Mouse (Mus musculus): Measurements from ENCODE around the gene Dlx2. TPM values are rescaled to one million over a fixed set of nuclear protein-coding genes. Genes with fewer than 3 reads are reported as not detected.

Dlx2 gene
- polyA plus RNA-seq, 1 experiment from 2014 or later: not detected

GRCm38 (mm10) chr2:71531990-71532970 lies 14.3 kb downstream of the Dlx2 start:
- H3K4me2 ChIP-seq (ENCODE audit: low read depth, low read length): no peak overlapping the region
- 4% methylated on average over 42 of the region's 43 CpGs for WGBS (ENCODE audit: insufficient replicate concordance)
- DNase-seq: no peak

GRCm38 (mm10) chr2:71531124-71531590 lies 15.4 kb downstream of the Dlx2 start:
- no peak for TF ChIP-seq EP300 (IDR thresholded peaks at IDR 0.05; ENCODE audit: low read depth)
- TF ChIP-seq CTCF (IDR thresholded peaks at IDR 0.05; ENCODE audit: low read depth): no peak
- H3K27me3 ChIP-seq (ENCODE audit: insufficient read depth, low read length): peaks cover 97% of the 10 kb centered on the region
- H3K27ac ChIP-seq (ENCODE audit: low read depth): no peak overlapping the region
- H3K9me3 ChIP-seq (ENCODE audit: low read length): no peaks in the 10 kb centered on the region
- H3K4me3 ChIP-seq (ENCODE audit: low read depth, low read length): no peak overlapping the region
- H3K4me1 ChIP-seq (ENCODE audit: insufficient read depth): peaks cover 17% of the 10 kb centered on the region
- WGBS (ENCODE audit: insufficient replicate concordance): 5% methylated on average over 11 of the region's 12 CpGs
- ATAC-seq (no peak), DNase-seq (no peak)
- H3K36me3 ChIP-seq (replicated peaks; ENCODE audit: insufficient read depth, low read length): no peaks in the 10 kb centered on the region
- no peak overlapping the region for H3K9ac ChIP-seq (replicated peaks)
- no peak overlapping the region for H3K4me2 ChIP-seq (ENCODE audit: low read depth, low read length)

More at GRCm38 (mm10) chr2:71531990-71532970, 14.3 kb downstream of the Dlx2 start:
- Histone ChIP-seq H3K27me3 (ENCODE audit: insufficient read depth, low read length) (peaks cover 97% of the 10 kb centered on the region), H3K4me3 (ENCODE audit: low read depth, low read length) (no peak overlapping the region), H3K9ac (replicated peaks) (no peak overlapping the region), H3K4me1 (ENCODE audit: insufficient read depth) (peaks cover 17% of the 10 kb centered on the region), H3K27ac (ENCODE audit: low read depth) (no peak overlapping the region), H3K36me3 (replicated peaks; ENCODE audit: insufficient read depth, low read length) (no peaks in the 10 kb centered on the region), H3K9me3 (ENCODE audit: low read length) (no peaks in the 10 kb centered on the region)
- ATAC-seq: no peak
- TF ChIP-seq CTCF (IDR thresholded peaks at IDR 0.05; ENCODE audit: low read depth): no peak
- no peak for TF ChIP-seq EP300 (IDR thresholded peaks at IDR 0.05; ENCODE audit: low read depth)

- TF ChIP-seq EP300 (IDR thresholded peaks at IDR 0.05; ENCODE audit: low read depth): no peak
- no peak for TF ChIP-seq CTCF (IDR thresholded peaks at IDR 0.05; ENCODE audit: low read depth)
- peaks cover 98% of the 10 kb centered on the region for H3K27me3 ChIP-seq (ENCODE audit: insufficient read depth, low read length)
- no peak for DNase-seq
- no peak for ATAC-seq
- peak overlapping the region; percentile 55; the same call in 1 of the 2 replicates for H3K4me3 ChIP-seq (ENCODE audit: low read depth, low read length)
- H3K36me3 ChIP-seq (replicated peaks; ENCODE audit: insufficient read depth, low read length): no peaks in the 10 kb centered on the region
- H3K4me2 ChIP-seq (ENCODE audit: low read depth, low read length): peak overlapping the region; percentile 80
- H3K4me1 ChIP-seq (ENCODE audit: insufficient read depth): peaks cover 17% of the 10 kb centered on the region
- no peak overlapping the region for H3K27ac ChIP-seq (ENCODE audit: low read depth)
- H3K9ac ChIP-seq (replicated peaks): no peak overlapping the region
- 2% methylated on average over 34 of the region's 34 CpGs for WGBS (ENCODE audit: insufficient replicate concordance)
- H3K9me3 ChIP-seq (ENCODE audit: low read length): no peaks in the 10 kb centered on the region
These were observed 16.0 kb downstream of the Dlx2 start for GRCm38 (mm10) chr2:71530391-71531123.

- peak overlapping the region; percentile 55 for H3K4me3 ChIP-seq (ENCODE audit: low read depth, low read length)
- DNase-seq (peak; percentile 75), ATAC-seq (peak; percentile 84)
- H3K4me2 ChIP-seq (ENCODE audit: low read depth, low read length): peak overlapping the region; percentile 80
- H3K9me3 ChIP-seq (ENCODE audit: low read length): no peaks in the 10 kb centered on the region
- H3K9ac ChIP-seq (replicated peaks): no peak overlapping the region
- 1% methylated on average over 60 of the region's 60 CpGs for WGBS (ENCODE audit: insufficient replicate concordance)
- H3K4me1 ChIP-seq (ENCODE audit: insufficient read depth): peaks cover 17% of the 10 kb centered on the region
- no peaks in the 10 kb centered on the region for H3K36me3 ChIP-seq (replicated peaks; ENCODE audit: insufficient read depth, low read length)
- peaks cover 100% of the 10 kb centered on the region for H3K27me3 ChIP-seq (ENCODE audit: insufficient read depth, low read length)
- no peak overlapping the region for H3K27ac ChIP-seq (ENCODE audit: low read depth)
- no peak for TF ChIP-seq CTCF (IDR thresholded peaks at IDR 0.05; ENCODE audit: low read depth)
- no peak for TF ChIP-seq EP300 (IDR thresholded peaks at IDR 0.05; ENCODE audit: low read depth)
These were observed 16.8 kb downstream of the Dlx2 start for GRCm38 (mm10) chr2:71529511-71530351.

DNA sequence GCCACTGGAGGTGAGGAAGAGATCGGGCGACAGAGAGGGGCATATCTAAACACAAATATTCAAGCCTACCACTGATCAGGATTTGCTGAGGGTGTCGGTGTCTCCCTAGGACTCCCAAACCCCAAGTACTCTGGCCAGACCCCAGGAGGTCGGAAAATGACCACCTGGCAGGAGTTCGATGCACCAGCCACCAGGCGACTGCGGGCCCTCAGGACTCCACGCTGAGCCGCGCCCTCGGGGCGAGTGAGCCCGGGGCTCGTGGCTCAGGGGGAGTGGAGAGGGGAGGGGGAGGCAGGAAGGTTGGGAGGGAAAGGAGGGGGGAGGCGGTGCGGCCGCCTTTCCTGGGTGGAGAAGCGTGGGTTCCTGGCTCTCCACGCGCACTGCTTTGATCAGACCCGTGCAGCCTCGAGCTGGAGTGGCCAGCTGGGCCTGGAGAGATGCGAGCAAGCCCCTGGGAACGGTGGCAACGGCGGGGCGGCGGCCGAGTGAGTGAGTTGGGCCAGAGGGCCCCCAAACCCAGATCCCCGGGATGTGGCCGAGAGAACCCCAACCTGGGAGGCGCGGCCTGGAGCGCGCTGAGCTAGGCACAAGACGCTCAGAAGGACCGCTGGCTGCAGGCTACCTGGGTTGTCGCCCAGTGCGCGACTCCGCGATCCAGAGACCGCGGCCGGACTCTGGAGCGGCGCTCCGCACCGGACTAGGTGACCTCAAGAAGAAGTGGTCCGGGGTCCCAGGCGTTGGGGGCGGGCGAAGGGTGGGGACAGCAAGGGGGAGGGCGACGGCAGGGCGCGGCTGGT lies 17.6 kb downstream of the Dlx2 start:
- H3K27ac ChIP-seq (ENCODE audit: low read depth): no peak overlapping the region
- no peak for DNase-seq
- WGBS (ENCODE audit: insufficient replicate concordance): 2% methylated on average over 51 of the region's 57 CpGs
- H3K36me3 ChIP-seq (replicated peaks; ENCODE audit: insufficient read depth, low read length): no peaks in the 10 kb centered on the region
- no peak overlapping the region for H3K9ac ChIP-seq (replicated peaks)
- H3K4me2 ChIP-seq (ENCODE audit: low read depth, low read length): peak overlapping the region; percentile 80
- peak overlapping the region; percentile 55 for H3K4me3 ChIP-seq (ENCODE audit: low read depth, low read length)
- H3K9me3 ChIP-seq (ENCODE audit: low read length): no peaks in the 10 kb centered on the region
- peaks cover 12% of the 10 kb centered on the region for H3K4me1 ChIP-seq (ENCODE audit: insufficient read depth)
- peak; percentile 58 for ATAC-seq
- no peak for TF ChIP-seq CTCF (IDR thresholded peaks at IDR 0.05; ENCODE audit: low read depth)
- H3K27me3 ChIP-seq (ENCODE audit: insufficient read depth, low read length): peaks cover 95% of the 10 kb centered on the region
